Mouse (Mus musculus) ES-Bruce4 (cell line): ENCODE results near the gene Amacr. TPM values are rescaled to one million over a fixed set of nuclear protein-coding genes. Genes with fewer than 3 reads are reported as not detected.

Source experiments
- H3K27ac ChIP-seq: 2 replicates; pipeline ENCODE4 v1.5.1; 2012; ENCODE audit warnings: low read length, inconsistent platforms; ENCODE audit not compliant: insufficient read depth
- H3K27me3 ChIP-seq: 2 replicates; pipeline ENCODE4 v1.6.1; 2012; ENCODE audit warnings: mild to moderate bottlenecking, low read length, inconsistent platforms; ENCODE audit not compliant: control insufficient read depth, poor library complexity, insufficient read depth, severe bottlenecking
- H3K36me3 ChIP-seq: 2 replicates; pipeline ENCODE4 v1.6.1; 2012; ENCODE audit warnings: inconsistent platforms, mild to moderate bottlenecking, low read length, moderate library complexity; ENCODE audit not compliant: control insufficient read depth, poor library complexity, insufficient read depth, severe bottlenecking
- H3K4me1 ChIP-seq: one replicate; pipeline ENCODE4 v1.8.1; 2011; ENCODE audit warnings: low read length; ENCODE audit not compliant: control insufficient read depth, insufficient read depth
- H3K4me3 ChIP-seq: 2 replicates; pipeline ENCODE4 v1.5.1; 2011; ENCODE audit warnings: low read depth, mild to moderate bottlenecking, low read length
- H3K9ac ChIP-seq: 2 replicates; pipeline ENCODE4 v1.6.1; 2012; ENCODE audit warnings: low read depth, mild to moderate bottlenecking, inconsistent platforms; ENCODE audit not compliant: poor library complexity, severe bottlenecking
- H3K9me3 ChIP-seq: replicated peaks from 2 replicates; pipeline ENCODE4 v1.6.1; 2012; ENCODE audit warnings: mild to moderate bottlenecking, low read length, inconsistent platforms; ENCODE audit not compliant: control insufficient read depth, poor library complexity, insufficient read depth, severe bottlenecking
- CTCF ChIP-seq: IDR thresholded peaks from one replicate; pipeline ENCODE4 v1.8.1; 2011; ENCODE audit warnings: low read depth, low read length
- EP300 ChIP-seq: IDR thresholded peaks from 2 replicates; pipeline ENCODE4 v1.6.1; 2011; ENCODE audit warnings: low read depth, low read length; ENCODE audit not compliant: insufficient read depth
- POLR2A ChIP-seq: IDR thresholded peaks from one replicate; pipeline ENCODE4 v1.8.1; 2011; ENCODE audit warnings: low read length; ENCODE audit not compliant: insufficient read depth
- polyA plus RNA-seq: library from polyadenylated mRNA; stranded (reverse); fragments of >200 nt; gene quantifications from 2 replicates; pipeline ENCODE4 v1.2.4, GENCODE M21; 2011; ENCODE audit warnings: low read depth; ENCODE audit not compliant: missing spikeins, insufficient read depth, insufficient read length

The Amacr gene
- 11.8 and 15.0 TPM in 2 replicates for polyA plus RNA-seq

DNA sequence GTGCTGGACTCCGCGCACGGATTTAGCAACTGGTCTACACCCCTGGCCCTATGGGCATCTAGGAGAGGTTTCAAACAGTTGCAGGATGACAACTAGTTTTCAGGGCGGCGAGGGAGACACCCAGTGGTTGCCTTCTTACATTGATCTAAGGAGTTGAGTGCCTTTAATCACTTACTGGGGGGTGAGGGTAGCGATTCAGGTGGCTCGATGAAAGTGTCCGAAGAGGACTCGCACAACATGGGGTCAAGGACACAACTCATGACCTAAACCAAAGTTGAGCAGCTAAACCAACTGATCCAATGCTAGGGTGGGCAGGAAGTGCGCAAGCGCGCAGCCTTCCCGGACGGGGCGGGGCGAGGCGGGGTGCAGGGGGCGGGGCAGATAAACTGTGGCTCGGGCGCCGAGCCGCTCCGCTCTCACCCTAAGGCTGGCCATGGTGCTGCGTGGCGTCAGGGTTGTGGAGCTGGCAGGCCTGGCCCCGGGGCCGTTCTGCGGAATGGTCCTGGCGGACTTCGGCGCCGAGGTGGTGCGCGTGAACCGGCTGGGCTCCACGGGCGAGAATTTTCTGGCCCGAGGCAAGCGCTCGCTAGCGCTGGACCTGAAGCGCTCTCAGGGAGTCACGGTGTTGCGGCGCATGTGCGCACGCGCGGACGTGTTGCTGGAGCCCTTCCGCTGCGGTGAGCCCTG, at the start of gene Amacr:
Gene Amacr, plus strand, starts transcription at position 380 of the 687 bp plus-strand sequence.
- no peaks in the 10 kb centered on the region for H3K9me3 ChIP-seq
- peak within 1 kb of the TSS; percentile 77 for H3K4me3 ChIP-seq
- TF ChIP-seq POLR2A, result no peak
- no peak for TF ChIP-seq CTCF
- peak; percentile 80 for TF ChIP-seq EP300
- no peaks in the 10 kb centered on the region for H3K27me3 ChIP-seq
- peak within 1 kb of the TSS; percentile 56 for H3K9ac ChIP-seq
- no peaks in the 10 kb centered on the region for H3K36me3 ChIP-seq
- H3K4me1 ChIP-seq, result peaks cover 4% of the 10 kb centered on the region
- peak within 1 kb of the TSS; percentile 28 for H3K27ac ChIP-seq

DNA sequence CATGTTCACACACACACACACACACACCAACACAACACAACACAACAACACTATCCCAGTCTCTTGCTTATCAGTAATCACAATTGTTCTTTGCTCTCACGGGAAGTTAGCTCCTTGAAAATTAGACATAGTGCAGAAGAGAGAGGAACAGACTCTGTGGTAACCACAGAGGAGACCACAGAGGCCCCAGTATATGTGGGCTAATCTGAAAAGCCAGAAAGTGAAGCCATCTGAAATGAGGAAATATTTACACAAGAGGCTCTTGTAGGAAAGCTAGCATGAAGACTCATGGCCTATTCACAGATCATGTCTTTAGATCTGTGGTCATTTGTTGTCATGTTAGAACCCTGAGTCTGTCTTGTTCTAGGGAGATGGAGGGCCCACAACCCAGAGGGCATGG, 47.6 kb upstream of the Amacr start:
- H3K27me3 ChIP-seq, result no peaks in the 10 kb centered on the region
- H3K4me3 ChIP-seq, result no peak overlapping the region
- no peaks in the 10 kb centered on the region for H3K4me1 ChIP-seq
- TF ChIP-seq CTCF (no peak), EP300 (no peak)
- no peak overlapping the region for H3K9ac ChIP-seq
- H3K36me3 ChIP-seq, result no peaks in the 10 kb centered on the region
- H3K27ac ChIP-seq, result no peak overlapping the region
- H3K9me3 ChIP-seq, result no peaks in the 10 kb centered on the region; the same call in 1 of the 2 replicates

- no peaks in the 10 kb centered on the region for H3K36me3 ChIP-seq
- no peak overlapping the region for H3K9ac ChIP-seq
- H3K27ac ChIP-seq, result no peak overlapping the region
- H3K27me3 ChIP-seq, result no peaks in the 10 kb centered on the region
- H3K4me3 ChIP-seq, result no peak overlapping the region
- H3K9me3 ChIP-seq, result no peaks in the 10 kb centered on the region; the same call in 1 of the 2 replicates
- H3K4me1 ChIP-seq, result no peaks in the 10 kb centered on the region
- TF ChIP-seq POLR2A (no peak), CTCF (no peak), EP300 (no peak)
Observed at GRCm38 (mm10) chr15:10940148-10941108, 41.1 kb upstream of the Amacr start.

GRCm38 (mm10) chr15:10941901-10942300, 39.7 kb upstream of the Amacr start:
- H3K36me3 ChIP-seq, result no peaks in the 10 kb centered on the region
- no peak overlapping the region for H3K9ac ChIP-seq
- no peak overlapping the region for H3K4me3 ChIP-seq
- H3K27ac ChIP-seq, result no peak overlapping the region
- H3K9me3 ChIP-seq, result no peaks in the 10 kb centered on the region
- no peaks in the 10 kb centered on the region for H3K27me3 ChIP-seq
- no peaks in the 10 kb centered on the region for H3K4me1 ChIP-seq
- TF ChIP-seq CTCF, result no peak
- no peak for TF ChIP-seq POLR2A
- TF ChIP-seq EP300, result no peak

GRCm38 (mm10) chr15:10947852-10948251, 33.7 kb upstream of the Amacr start:
- TF ChIP-seq POLR2A, result no peak
- TF ChIP-seq EP300, result no peak
- no peak for TF ChIP-seq CTCF
- no peaks in the 10 kb centered on the region for H3K36me3 ChIP-seq
- no peaks in the 10 kb centered on the region for H3K9me3 ChIP-seq
- H3K27me3 ChIP-seq, result no peaks in the 10 kb centered on the region; the same call in 1 of the 2 replicates
- H3K27ac ChIP-seq, result no peak overlapping the region
- H3K9ac ChIP-seq, result no peak overlapping the region
- no peaks in the 10 kb centered on the region for H3K4me1 ChIP-seq
- no peak overlapping the region for H3K4me3 ChIP-seq
